Mouse (Mus musculus): ENCODE measurements around the gene Oscp1. TPM values are rescaled to one million over a fixed set of nuclear protein-coding genes. Genes with fewer than 3 reads are reported as not detected.

Oscp1 gene
- total RNA-seq, 2 experiments from 2014 or later = 3.5 to 4.1 TPM

- intact Hi-C loops (cut with DNase I) = no loop called here
- peak in 1 of 2 experiments; percentile 58 for DNase-seq
Measured at GRCm38 (mm10) chr4:126108061-126108740, 49.8 kb downstream of the Oscp1 start.

GRCm38 (mm10) chr4:126109613-126110373 is 51.4 kb downstream of the Oscp1 start:
- no peak for DNase-seq
- intact Hi-C loops (cut with DNase I) = loop anchor here (5.0 kb wide), 1 partner anchor 153 kb away; the partner anchor contains the start of gene Trappc3

GRCm38 (mm10) chr4:126110374-126111152 is 52.2 kb downstream of the Oscp1 start:
- intact Hi-C loops (cut with DNase I) = loop anchor here (5.0 kb wide), 1 partner anchor 152 kb away; the partner anchor contains the start of gene Trappc3

GRCm38 (mm10) chr4:126111153-126111549 is 52.8 kb downstream of the Oscp1 start:
- DNase-seq = no peak
- intact Hi-C loops (cut with DNase I) = loop anchor here (5.0 kb wide), 1 partner anchor 151 kb away; the partner anchor contains the start of gene Trappc3

More at GRCm38 (mm10) chr4:126110374-126111152, 52.2 kb downstream of the Oscp1 start:
- peak; percentile 87 to 91 for DNase-seq

GRCm38 (mm10) chr4:126113243-126113642 is 54.9 kb downstream of the Oscp1 start:
- DNase-seq = no peak
- intact Hi-C loops (cut with DNase I) = loop anchor here (5.0 kb wide), 1 partner anchor 149 kb away; the partner anchor contains the start of gene Trappc3

GRCm38 (mm10) chr4:126113943-126114342 is 55.6 kb downstream of the Oscp1 start:
- intact Hi-C loops (cut with DNase I) = loop anchor here (1.0 to 5.0 kb wide), 2 partner anchors 28 to 148 kb away; partner anchors contain the start of gene Trappc3

GRCm38 (mm10) chr4:126115411-126115810 is 57.0 kb downstream of the Oscp1 start:
- DNase-seq = no peak
- intact Hi-C loops (cut with DNase I) = no loop called here

More at GRCm38 (mm10) chr4:126113943-126114342, 55.6 kb downstream of the Oscp1 start:
- peak; percentile 66 to 77 for DNase-seq

GRCm38 (mm10) chr4:126115871-126116521 is 57.6 kb downstream of the Oscp1 start:
- DNase-seq = no peak
- intact Hi-C loops (cut with DNase I) = no loop called here

GRCm38 (mm10) chr4:126117116-126117515 is 58.8 kb downstream of the Oscp1 start:
- intact Hi-C loops (cut with DNase I) = no loop called here
- no peak for DNase-seq

- intact Hi-C loops (cut with DNase I) = no loop called here
- no peak for DNase-seq
Measured at GRCm38 (mm10) chr4:126118651-126119050, 60.3 kb downstream of the Oscp1 start.

- DNase-seq = no peak
- intact Hi-C loops (cut with DNase I) = no loop called here
Measured at GRCm38 (mm10) chr4:126119051-126119450, 60.7 kb downstream of the Oscp1 start.

GRCm38 (mm10) chr4:126120052-126120451 is 61.7 kb downstream of the Oscp1 start:
- DNase-seq = no peak
- intact Hi-C loops (cut with DNase I) = no loop called here

- intact Hi-C loops (cut with DNase I) = no loop called here
- no peak for DNase-seq
Measured at GRCm38 (mm10) chr4:126120506-126120905, 62.1 kb downstream of the Oscp1 start.

GRCm38 (mm10) chr4:126123309-126124040 is 65.1 kb downstream of the Oscp1 start:
- intact Hi-C loops (cut with DNase I) = no loop called here
- DNase-seq = no peak

GRCm38 (mm10) chr4:126130502-126130901 is 72.1 kb downstream of the Oscp1 start:
- no peak for DNase-seq
- intact Hi-C loops (cut with DNase I) = no loop called here

GRCm38 (mm10) chr4:126131290-126132121 is 73.1 kb downstream of the Oscp1 start:
- DNase-seq = peak; percentile 63 to 64
- intact Hi-C loops (cut with DNase I) = no loop called here

- DNase-seq = no peak
- intact Hi-C loops (cut with DNase I) = no loop called here
Measured at GRCm38 (mm10) chr4:126132636-126133264, 74.4 kb downstream of the Oscp1 start.

GRCm38 (mm10) chr4:126134236-126134635 is 75.9 kb downstream of the Oscp1 start:
- no peak for DNase-seq
- intact Hi-C loops (cut with DNase I) = no loop called here

Measured in heart, postnatal 10 days (tissue).